Mouse (Mus musculus) MEL (cell line): ENCODE measurements around the gene Timm29. TPM values are rescaled to one million over a fixed set of nuclear protein-coding genes. Genes with fewer than 3 reads are reported as not detected.
A peak's percentile ranks its signal among the peaks of the same experiment; 100 is the strongest.

Experiments
- DNase-seq: peaks from one replicate; pipeline ENCODE4 v3.0.0; 2011; ENCODE audit warnings: low read depth, low spot score
- H3K27ac ChIP-seq: 2 replicates; pipeline ENCODE4 v1.5.1; 2012; ENCODE audit warnings: low read depth, mild to moderate bottlenecking, control low read depth, low read length, moderate library complexity; ENCODE audit not compliant: control insufficient read depth
- H3K27me3 ChIP-seq, 2 experiments: fragments of 150-350 bp in 1 of 2; sonication (generic) in 1 of 2; 2 replicates each; pipeline ENCODE4 v1.6.1; 2012; ENCODE audit warnings: low read length in 2 of 2, mild to moderate bottlenecking in 2 of 2, improper control_type of control experiment in 1 of 2, moderate library complexity in 1 of 2; ENCODE audit not compliant: insufficient read depth in 2 of 2, control insufficient read depth in 1 of 2
- H3K36me3 ChIP-seq, 2 experiments: 2 replicates each; pipeline ENCODE4 v1.6.1; 2012 to 2014; ENCODE audit warnings: low read length in 2 of 2, improper control_type of control experiment in 1 of 2, inconsistent platforms in 1 of 2, mild to moderate bottlenecking in 1 of 2; ENCODE audit not compliant: insufficient read depth in 2 of 2, control insufficient read depth in 1 of 2
- H3K4me1 ChIP-seq, 2 experiments: fragments of 150-350 bp in 1 of 2; sonication (generic) in 1 of 2; 2 replicates each; pipeline ENCODE4 v1.6.1; 2012; ENCODE audit warnings: low read length in 2 of 2, improper control_type of control experiment in 1 of 2, mild to moderate bottlenecking in 1 of 2; ENCODE audit not compliant: insufficient read depth in 2 of 2, control insufficient read depth in 1 of 2
- H3K4me3 ChIP-seq, 2 experiments: fragments of 150-350 bp in 1 of 2; sonication (generic) in 1 of 2; 2 replicates each; pipeline ENCODE4 v1.5.1; 2012; ENCODE audit warnings: low read depth in 2 of 2, low read length in 2 of 2, mild to moderate bottlenecking in 2 of 2, moderate library complexity in 2 of 2, control low read depth in 1 of 2, improper control_type of control experiment in 1 of 2; ENCODE audit not compliant: control insufficient read depth in 1 of 2, insufficient read depth in 1 of 2
- H3K79me2 ChIP-seq: 2 replicates; pipeline ENCODE4 v1.6.1; 2012; ENCODE audit warnings: mild to moderate bottlenecking, low read length, moderate library complexity; ENCODE audit not compliant: control insufficient read depth, poor library complexity, insufficient read depth
- H3K9ac ChIP-seq: 2 replicates; pipeline ENCODE4 v1.6.1; 2012; ENCODE audit warnings: low read depth, mild to moderate bottlenecking, control low read depth, low read length, moderate library complexity; ENCODE audit not compliant: control insufficient read depth, poor library complexity, severe bottlenecking
- H3K9me3 ChIP-seq: fragments of 150-350 bp; sonication (generic); replicated peaks from 2 replicates; pipeline ENCODE4 v1.6.1; 2012; ENCODE audit warnings: mild to moderate bottlenecking, low read length, improper control_type of control experiment, moderate library complexity; ENCODE audit not compliant: insufficient read depth
- BHLHE40 ChIP-seq: IDR thresholded peaks from 2 replicates; pipeline ENCODE4 v1.6.1; 2012; ENCODE audit warnings: low read depth, mild to moderate bottlenecking, inconsistent platforms, low read length, improper control_type of control experiment, borderline replicate concordance
- CHD2 ChIP-seq: IDR thresholded peaks from 2 replicates; pipeline ENCODE4 v1.6.1; 2011; ENCODE audit warnings: low read length, improper control_type of control experiment
- CTCF ChIP-seq, 3 experiments: IDR thresholded peaks in 2 of 3; conservative IDR thresholded peaks in 1 of 3; 2 replicates each; pipeline ENCODE4 v1.5.1; 2011 to 2012; ENCODE audit warnings: low read length in 3 of 3, low read depth in 2 of 3, mild to moderate bottlenecking in 2 of 3, improper control_type of control experiment in 1 of 3, inconsistent platforms in 1 of 3, mixed read lengths in 1 of 3, moderate library complexity in 1 of 3; ENCODE audit not compliant: control insufficient read depth in 1 of 3, insufficient read depth in 1 of 3, poor library complexity in 1 of 3, severe bottlenecking in 1 of 3
- ELF1 ChIP-seq: IDR thresholded peaks from 2 replicates; pipeline ENCODE4 v1.6.1; 2014; ENCODE audit warnings: low read depth, mild to moderate bottlenecking, inconsistent platforms, low read length, improper control_type of control experiment, moderate library complexity
- EP300 ChIP-seq, 2 experiments: IDR thresholded peaks; 2 replicates each; pipeline ENCODE4 v1.6.1; 2011; ENCODE audit warnings: improper control_type of control experiment in 2 of 2, low read length in 2 of 2, low read depth in 1 of 2, mild to moderate bottlenecking in 1 of 2
- HCFC1 ChIP-seq: IDR thresholded peaks from 2 replicates; pipeline ENCODE4 v1.6.1; 2012; ENCODE audit warnings: low read depth, mild to moderate bottlenecking, inconsistent platforms, low read length, improper control_type of control experiment, moderate library complexity
- MAFK ChIP-seq: IDR thresholded peaks from 2 replicates; pipeline ENCODE4 v1.6.1; 2011; ENCODE audit warnings: low read depth, mild to moderate bottlenecking, low read length, improper control_type of control experiment, borderline replicate concordance
- MAX ChIP-seq: IDR thresholded peaks from 2 replicates; pipeline ENCODE4 v1.6.1; 2011; ENCODE audit warnings: low read length, improper control_type of control experiment
- MAZ ChIP-seq: IDR thresholded peaks from 2 replicates; pipeline ENCODE4 v1.6.1; 2012; ENCODE audit warnings: low read depth, mild to moderate bottlenecking, inconsistent platforms, low read length, improper control_type of control experiment
- MYC ChIP-seq: IDR thresholded peaks from 2 replicates; pipeline ENCODE4 v1.6.1; 2011; ENCODE audit warnings: low read depth, mild to moderate bottlenecking, low read length, improper control_type of control experiment, moderate library complexity
- NRF1 ChIP-seq: IDR thresholded peaks from 2 replicates; pipeline ENCODE4 v1.6.1; 2014; ENCODE audit warnings: low read depth, mild to moderate bottlenecking, inconsistent platforms, low read length, improper control_type of control experiment, moderate library complexity; ENCODE audit not compliant: poor library complexity, insufficient read depth, severe bottlenecking
- POLR2AphosphoS2 ChIP-seq: IDR thresholded peaks from 2 replicates; pipeline ENCODE4 v1.6.1; 2011; ENCODE audit warnings: low read length, improper control_type of control experiment
- RAD21 ChIP-seq: IDR thresholded peaks from 2 replicates; pipeline ENCODE4 v1.6.1; 2011; ENCODE audit warnings: mild to moderate bottlenecking, low read depth, low read length, improper control_type of control experiment
- RCOR1 ChIP-seq: IDR thresholded peaks from 2 replicates; pipeline ENCODE4 v1.6.1; 2012; ENCODE audit warnings: low read depth, mild to moderate bottlenecking, inconsistent platforms, low read length, improper control_type of control experiment
- SMC3 ChIP-seq: IDR thresholded peaks from 2 replicates; pipeline ENCODE4 v1.6.1; 2011; ENCODE audit warnings: low read depth, low read length, improper control_type of control experiment
- TAL1 ChIP-seq: IDR thresholded peaks from 2 replicates; pipeline ENCODE4 v1.6.1; 2012; ENCODE audit warnings: mild to moderate bottlenecking, inconsistent platforms, low read length, moderate library complexity, mixed read lengths
- TCF12 ChIP-seq: IDR thresholded peaks from 2 replicates; pipeline ENCODE4 v1.6.1; 2014; ENCODE audit warnings: low read depth, mild to moderate bottlenecking, inconsistent platforms, low read length, improper control_type of control experiment, moderate library complexity
- UBTF ChIP-seq: IDR thresholded peaks from 2 replicates; pipeline ENCODE4 v1.6.1; 2012; ENCODE audit warnings: low read depth, mild to moderate bottlenecking, inconsistent platforms, low read length, improper control_type of control experiment, moderate library complexity, borderline replicate concordance; ENCODE audit not compliant: insufficient read depth
- USF2 ChIP-seq, 2 experiments: IDR thresholded peaks; 2 replicates each; pipeline ENCODE4 v1.6.1; 2011 to 2012; ENCODE audit warnings: improper control_type of control experiment in 2 of 2, low read length in 2 of 2, borderline replicate concordance in 1 of 2, inconsistent platforms in 1 of 2, low read depth in 1 of 2, mild to moderate bottlenecking in 1 of 2; ENCODE audit not compliant: insufficient read depth in 1 of 2
- ZC3H11A ChIP-seq: IDR thresholded peaks from 2 replicates; pipeline ENCODE4 v1.6.1; 2012; ENCODE audit warnings: low read depth, mild to moderate bottlenecking, inconsistent platforms, low read length, improper control_type of control experiment
- ZMIZ1 ChIP-seq: IDR thresholded peaks from 2 replicates; pipeline ENCODE4 v1.6.1; 2012; ENCODE audit warnings: low read depth, mild to moderate bottlenecking, inconsistent platforms, low read length, improper control_type of control experiment, moderate library complexity
- ZNF384 ChIP-seq: IDR thresholded peaks from 2 replicates; pipeline ENCODE4 v1.6.1; 2012; ENCODE audit warnings: low read depth, mild to moderate bottlenecking, inconsistent platforms, low read length, improper control_type of control experiment
- polyA plus RNA-seq, 2 experiments: library from polyadenylated mRNA; stranded (reverse) in 1 of 2; unstranded in 1 of 2; fragments of >175 nt in 1 of 2; fragments of >200 nt in 1 of 2; gene quantifications; 2 replicates each; pipeline versions ENCODE4 v1.2.1 to v1.2.4; 2012; ENCODE audit warnings: low replicate concordance in 2 of 2, low read depth in 1 of 2; ENCODE audit not compliant: insufficient read length in 2 of 2, insufficient read depth in 1 of 2, missing spikeins in 1 of 2
- total RNA-seq: library from RNA; depleted of rRNA; stranded (reverse); fragments of 300-350 nt; gene quantifications from 2 replicates; pipeline ENCODE4 v1.2.3, GENCODE M21; 2012

The Timm29 gene
- total and polyA plus RNA-seq, 3 experiments = 45.8 to 163 (median 87.9) TPM

DNA sequence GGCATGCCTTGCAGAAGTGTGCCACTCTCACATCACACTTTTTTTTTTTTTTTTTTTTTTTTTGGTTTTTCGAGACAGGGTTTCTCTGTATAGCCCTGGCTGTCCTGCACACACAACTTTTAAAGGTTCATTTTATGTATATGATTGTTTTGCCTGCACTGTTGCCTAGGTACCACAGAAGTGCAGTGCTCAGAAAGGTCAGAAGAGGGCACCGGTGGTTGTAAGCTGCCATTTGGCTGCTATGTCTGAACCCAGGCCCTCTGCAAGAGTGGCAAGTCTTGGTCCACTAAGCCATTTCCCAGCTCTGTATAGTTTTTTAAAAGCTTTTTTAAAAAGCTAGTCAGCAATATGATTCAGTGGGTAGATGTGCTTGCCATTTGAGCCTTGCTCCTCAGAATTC is 5.7 kb downstream of the Timm29 start:
- Histone ChIP-seq H3K27me3 (no peaks in the 10 kb centered on the region), H3K79me2 (peaks cover 24% of the 10 kb centered on the region), H3K36me3 (peaks cover 9 to 16% of the 10 kb centered on the region in 2 experiments), H3K9me3 (no peaks in the 10 kb centered on the region), H3K27ac (no peak overlapping the region), H3K9ac (no peak overlapping the region)
- TF ChIP-seq POLR2AphosphoS2 = no peak
- TF ChIP-seq CTCF (IDR thresholded peaks at IDR 0.05 in 2 of 3, conservative IDR thresholded peaks at IDR 0.05 in 1 of 3; ENCODE audit: control insufficient read depth in 1 of 3, insufficient read depth in 1 of 3, low read depth in 2 of 3, low read length in 3 of 3, poor library complexity in 1 of 3, severe bottlenecking in 1 of 3) = peak in 1 of 3 experiments; percentile 85; a peak in 2 of 6 replicates
- TF ChIP-seq, all 39 proteins: peak for 1
- DNase-seq = peak; percentile 92
- Histone ChIP-seq H3K4me3 (no peak overlapping the region), H3K4me1 (peaks cover 0 to 17% of the 10 kb centered on the region in 2 experiments; a peak in 3 of 4 replicates)

DNA sequence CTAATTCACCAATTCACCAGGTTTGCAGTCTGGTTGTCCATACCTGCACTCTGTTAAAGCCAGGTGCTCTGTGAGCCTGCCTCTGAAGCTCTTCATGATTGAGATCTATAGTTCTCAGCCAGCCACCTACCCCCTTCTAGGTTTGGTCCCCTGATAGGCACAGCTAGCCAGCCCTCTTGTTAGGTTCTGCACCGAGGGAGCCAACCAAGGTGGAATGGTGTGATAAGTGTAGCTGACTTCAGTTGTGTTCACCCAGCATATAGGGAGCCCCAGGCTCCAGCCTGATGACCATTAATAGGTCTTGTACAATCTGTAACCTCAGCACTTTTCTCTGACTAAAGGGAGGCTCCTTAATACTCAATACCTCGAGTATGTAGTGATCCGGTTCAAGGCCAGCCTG is 7.7 kb downstream of the Timm29 start:
- H3K9me3 ChIP-seq = no peaks in the 10 kb centered on the region
- DNase-seq = no peak
- no peak overlapping the region for H3K27ac ChIP-seq
- H3K4me3 ChIP-seq = no peak overlapping the region
- TF ChIP-seq HCFC1 = no peak
- TF ChIP-seq BHLHE40 = no peak
- TF ChIP-seq MAFK = no peak
- TF ChIP-seq TAL1 = peak; percentile 46
- TF ChIP-seq MAZ = no peak
- 0 out of 6 replicates have a peak, but pooled peaks of 1 of the 3 experiments have one; percentile 10 for TF ChIP-seq CTCF (IDR thresholded peaks at IDR 0.05 in 2 of 3, conservative IDR thresholded peaks at IDR 0.05 in 1 of 3; ENCODE audit: control insufficient read depth in 1 of 3, insufficient read depth in 1 of 3, low read depth in 2 of 3, low read length in 3 of 3, poor library complexity in 1 of 3, severe bottlenecking in 1 of 3)
- no peak for TF ChIP-seq ZMIZ1
- H3K79me2 ChIP-seq = peaks cover 4% of the 10 kb centered on the region
- H3K36me3 ChIP-seq = peaks cover 3 to 9% of the 10 kb centered on the region in 2 experiments
- 0 out of 4 replicates have a peak, but pooled peaks cover 0 to 3% of the 10 kb centered on the region in 2 experiments for H3K4me1 ChIP-seq
- no peaks in the 10 kb centered on the region for H3K27me3 ChIP-seq
- H3K9ac ChIP-seq = no peak overlapping the region

DNA sequence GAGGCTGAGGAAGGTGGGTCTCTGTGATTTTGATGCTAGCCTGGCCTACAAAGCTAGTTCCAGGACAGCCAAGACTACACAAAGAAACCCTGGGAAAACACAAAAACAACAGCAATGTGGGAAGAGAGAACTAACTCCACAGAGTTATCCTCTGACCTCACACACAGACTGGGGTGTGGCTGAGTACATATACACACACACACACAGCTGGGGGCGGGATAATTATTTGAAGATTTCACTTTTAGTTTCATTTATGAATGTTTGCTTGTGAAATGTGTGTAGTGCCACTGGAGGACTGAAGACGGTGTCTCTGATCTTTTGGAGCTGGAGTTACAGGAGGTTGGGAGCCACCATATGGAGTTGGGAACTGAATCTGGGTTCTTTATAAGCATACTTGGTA is 8.6 kb downstream of the Timm29 start:
- Histone ChIP-seq H3K4me1 (0 out of 4 replicates have a peak, but pooled peaks cover 0 to 3% of the 10 kb centered on the region in 2 experiments), H3K27ac (no peak overlapping the region), H3K36me3 (peaks cover 0 to 2% of the 10 kb centered on the region in 2 experiments; a peak in 1 of 4 replicates), H3K9ac (no peak overlapping the region), H3K4me3 (no peak overlapping the region), H3K27me3 (no peaks in the 10 kb centered on the region), H3K9me3 (no peaks in the 10 kb centered on the region), H3K79me2 (no peaks in the 10 kb centered on the region; the same call in 1 of the 2 replicates)
- DNase-seq = no peak
- TF ChIP-seq UBTF = no peak
- no peak for TF ChIP-seq NRF1
- TF ChIP-seq CHD2 = no peak
- no peak for TF ChIP-seq ZNF384
- TF ChIP-seq MAZ = no peak
- no peak for TF ChIP-seq MAX
- no peak for TF ChIP-seq RCOR1
- no peak for TF ChIP-seq HCFC1
- TF ChIP-seq ZC3H11A = no peak
- TF ChIP-seq USF2 (IDR thresholded peaks at IDR 0.05; ENCODE audit: borderline replicate concordance in 1 of 2, insufficient read depth in 1 of 2, low read depth in 1 of 2, low read length in 2 of 2) = no peak
- TF ChIP-seq MYC = no peak
- no peak for TF ChIP-seq TAL1
- no peak for TF ChIP-seq EP300 (IDR thresholded peaks at IDR 0.05; ENCODE audit: low read depth in 1 of 2, low read length in 2 of 2)
- no peak for TF ChIP-seq ELF1
- no peak for TF ChIP-seq SMC3
- TF ChIP-seq RAD21 = no peak
- TF ChIP-seq ZMIZ1 = no peak
- no peak for TF ChIP-seq TCF12
